Mouse (Mus musculus) layer of hippocampus, adult 9-11 months (tissue): ENCODE measurements around the gene Smurf1.

Source experiments
- DNase-seq: peaks from one replicate; pipeline ENCODE4 v3.0.0; 2022

Gene Smurf1

GRCm38 (mm10) chr5:144952592-144952991, 13.1 kb downstream of the Smurf1 start:
- no peak for DNase-seq

- no peak for DNase-seq
Observed at GRCm38 (mm10) chr5:144950428-144951051, 15.1 kb downstream of the Smurf1 start.

GRCm38 (mm10) chr5:144949856-144950255, 15.8 kb downstream of the Smurf1 start:
- DNase-seq = no peak

GRCm38 (mm10) chr5:144948422-144948821, 17.2 kb downstream of the Smurf1 start:
- DNase-seq = no peak

GRCm38 (mm10) chr5:144948002-144948401, 17.6 kb downstream of the Smurf1 start:
- DNase-seq = no peak

GRCm38 (mm10) chr5:144946032-144946431, 19.6 kb downstream of the Smurf1 start:
- DNase-seq = peak; percentile 67

- no peak for DNase-seq
Observed at GRCm38 (mm10) chr5:144944932-144945331, 20.7 kb downstream of the Smurf1 start.

- DNase-seq = no peak
Observed at GRCm38 (mm10) chr5:144944370-144944769, 21.3 kb downstream of the Smurf1 start.

- no peak for DNase-seq
Observed at GRCm38 (mm10) chr5:144943346-144943745, 22.3 kb downstream of the Smurf1 start.

GRCm38 (mm10) chr5:144942431-144942830, 23.2 kb downstream of the Smurf1 start:
- DNase-seq = no peak

GRCm38 (mm10) chr5:144940904-144941303, 24.7 kb downstream of the Smurf1 start:
- no peak for DNase-seq

GRCm38 (mm10) chr5:144937304-144937703, 28.3 kb downstream of the Smurf1 start:
- DNase-seq = peak; percentile 42

- no peak for DNase-seq
Observed at GRCm38 (mm10) chr5:144933486-144933885, 32.2 kb downstream of the Smurf1 start.

GRCm38 (mm10) chr5:144931841-144932240, 33.8 kb downstream of the Smurf1 start:
- DNase-seq = no peak

- DNase-seq = no peak
Observed at GRCm38 (mm10) chr5:144928856-144929713, 36.6 kb downstream of the Smurf1 start.

- DNase-seq = no peak
Observed at GRCm38 (mm10) chr5:144926275-144926674, 39.4 kb downstream of the Smurf1 start.

GRCm38 (mm10) chr5:144923351-144923750, 42.3 kb downstream of the Smurf1 start:
- peak; percentile 73 for DNase-seq

GRCm38 (mm10) chr5:144919790-144920189, 45.9 kb downstream of the Smurf1 start:
- no peak for DNase-seq

- no peak for DNase-seq
Observed at GRCm38 (mm10) chr5:144919194-144919593, 46.5 kb downstream of the Smurf1 start.

- DNase-seq = no peak
Observed at GRCm38 (mm10) chr5:144918204-144918603, 47.4 kb downstream of the Smurf1 start.

GRCm38 (mm10) chr5:144917172-144917571, 48.5 kb downstream of the Smurf1 start:
- no peak for DNase-seq

GRCm38 (mm10) chr5:144915828-144916227, 49.8 kb downstream of the Smurf1 start:
- DNase-seq = no peak

- no peak for DNase-seq
Observed at GRCm38 (mm10) chr5:144914433-144914906, 51.2 kb downstream of the Smurf1 start.

GRCm38 (mm10) chr5:144913923-144914322, 51.7 kb downstream of the Smurf1 start:
- DNase-seq = no peak
